Mouse (Mus musculus): ENCODE measurements around the gene Slc6a8. TPM values are rescaled to one million over a fixed set of nuclear protein-coding genes. Genes with fewer than 3 reads are reported as not detected.

The Slc6a8 gene
- total RNA-seq, 2 experiments from 2014 or later: 120 TPM

GRCm38 (mm10) chrX:73684978-73685377 is 12.0 kb downstream of the Slc6a8 start:
- no peak for DNase-seq

- DNase-seq: peak; percentile 60
These were observed 12.7 kb downstream of the Slc6a8 start for GRCm38 (mm10) chrX:73685629-73686028.

DNA sequence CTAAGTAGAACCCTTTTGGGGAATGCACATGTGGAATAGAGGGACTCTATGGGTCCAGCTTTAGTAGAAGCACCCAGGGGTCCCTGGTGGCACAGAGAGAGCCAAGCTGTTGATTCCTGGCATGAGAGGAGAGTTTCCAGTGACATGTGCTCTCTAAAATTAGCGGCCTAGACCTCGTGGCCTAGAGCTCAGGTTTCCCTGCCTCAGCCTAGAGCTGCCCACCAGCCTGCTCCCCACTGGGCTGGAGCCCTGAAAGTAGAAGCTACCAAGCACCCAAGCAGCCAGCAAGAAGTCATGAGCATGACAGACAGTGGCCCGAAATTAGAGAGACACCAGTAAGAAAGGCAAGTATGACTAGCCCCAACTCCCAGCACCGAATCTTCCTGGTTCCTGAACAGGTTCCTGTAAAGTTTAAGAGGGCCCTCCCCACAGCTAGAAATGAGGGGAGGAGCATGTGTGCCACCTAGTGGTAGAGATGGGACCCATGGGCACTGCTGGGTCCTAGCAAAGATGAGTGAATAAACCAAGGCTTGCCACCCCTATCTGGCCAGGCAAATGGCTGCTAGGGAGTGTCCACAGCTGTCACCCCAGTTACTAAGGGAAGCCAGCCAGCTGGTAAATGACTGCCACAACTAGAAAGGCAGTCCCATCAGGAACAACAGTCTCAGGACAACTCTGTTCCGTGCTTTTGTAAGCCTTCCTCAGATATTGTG is 18.1 kb downstream of the Slc6a8 start:
- DNase-seq: peak; percentile 64

DNA sequence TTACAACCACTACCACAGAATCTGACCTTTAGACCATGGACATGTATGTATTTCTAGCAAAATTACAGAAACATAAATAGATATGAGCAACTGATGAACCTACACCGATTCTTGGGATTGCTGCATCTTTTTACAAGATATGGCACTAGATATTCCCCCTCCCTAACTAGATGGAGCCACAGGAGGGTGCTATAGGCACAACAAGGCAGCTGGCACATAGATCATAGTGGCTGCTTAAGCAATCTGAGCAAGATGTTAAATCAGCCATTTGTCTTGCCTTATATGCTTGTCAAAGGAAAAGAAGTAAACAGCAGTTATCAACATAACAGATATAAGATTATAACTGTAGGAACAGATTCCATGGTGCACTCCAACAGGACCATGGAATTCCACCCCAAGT is 27.5 kb downstream of the Slc6a8 start:
- DNase-seq: no peak

- peak; percentile 60 for DNase-seq
These were observed 42.6 kb downstream of the Slc6a8 start for GRCm38 (mm10) chrX:73715476-73716108.

- peak; percentile 94 for DNase-seq
These were observed 43.2 kb downstream of the Slc6a8 start, which contains the start of the genes Bcap31 and Abcd1 for GRCm38 (mm10) chrX:73716109-73716661. Gene Bcap31, minus strand, starts transcription at chrX:73716175. Gene Abcd1, plus strand, starts transcription at chrX:73716597.

- no peak for DNase-seq
These were observed 44.0 kb downstream of the Slc6a8 start for GRCm38 (mm10) chrX:73716709-73717545.

- peak; percentile 10 for DNase-seq
These were observed 44.7 kb downstream of the Slc6a8 start for GRCm38 (mm10) chrX:73717667-73718066.

- DNase-seq: peak; percentile 17
These were observed 45.3 kb downstream of the Slc6a8 start for GRCm38 (mm10) chrX:73718271-73718670.

DNA sequence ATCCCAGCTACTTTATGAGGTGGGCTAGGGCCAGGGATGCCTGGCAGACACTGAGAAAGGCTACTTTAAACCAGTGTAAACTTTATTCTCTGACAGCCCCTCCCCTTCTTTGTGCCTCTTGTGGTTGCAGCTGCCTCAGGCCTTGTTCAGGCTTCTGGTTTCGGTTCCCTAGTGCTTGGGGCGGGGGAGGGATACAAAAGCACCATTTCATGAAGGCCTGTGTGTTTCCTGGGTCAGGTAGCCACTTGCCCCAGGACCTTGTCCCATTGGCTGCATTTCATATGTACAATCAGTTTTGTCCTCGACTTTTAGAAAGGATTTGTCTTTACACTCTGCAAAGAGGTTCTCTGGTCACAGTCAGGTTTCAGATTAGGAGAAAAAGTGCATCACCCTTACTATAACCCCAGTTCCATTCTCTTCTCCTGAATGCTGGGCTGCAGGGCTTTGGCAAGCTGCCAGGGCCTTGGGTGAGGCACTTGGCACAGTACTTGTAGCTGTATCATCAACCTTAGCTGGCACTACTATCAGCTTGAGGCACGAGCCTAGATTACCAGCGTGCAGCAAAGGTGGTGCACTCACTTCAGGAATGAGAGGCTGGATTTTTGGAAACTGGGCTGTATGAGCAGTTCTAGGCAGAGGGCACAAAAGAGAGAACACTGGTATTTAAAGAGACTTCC is 45.9 kb downstream of the Slc6a8 start:
- peak; percentile 62 for DNase-seq

- DNase-seq: no peak
These were observed 58.0 kb downstream of the Slc6a8 start for GRCm38 (mm10) chrX:73730908-73731307.

Other genes with a start within 250 kb of the Slc6a8 start
- not detected for gene Trex2, start 237.8 kb upstream of the Slc6a8 start, total RNA-seq (2021)
- 10 to 100 TPM; 27.4 to 27.7 TPM for gene Haus7, start 214.1 kb upstream of the Slc6a8 start, total RNA-seq (2021)
- 100 to 1,000 TPM; 286 to 313 TPM for gene Bgn, start 189.5 kb upstream of the Slc6a8 start, total RNA-seq (2021)
- gene Atp2b3, start 170.1 kb upstream of the Slc6a8 start, total RNA-seq (2021): under 1 TPM; 0.12 to 0.32 TPM
- gene Dusp9, start 33.7 kb upstream of the Slc6a8 start, total RNA-seq (2021): under 1 TPM; 0.18 to 0.19 TPM
- 10 to 100 TPM; 10.4 to 12.7 TPM for gene Pnck, start 13.0 kb upstream of the Slc6a8 start, total RNA-seq (2021)
- gene Bcap31, start 43.0 kb downstream of the Slc6a8 start, total RNA-seq (2021): 10 to 100 TPM; 94.0 to 99.8 TPM
- gene Abcd1, start 43.4 kb downstream of the Slc6a8 start, total RNA-seq (2021): 10 to 100 TPM; 20.4 to 20.7 TPM
- gene Plxnb3, start 83.9 kb downstream of the Slc6a8 start, total RNA-seq (2021): under 1 TPM; 0.54 to 0.67 TPM
- gene Srpk3, start 101.3 kb downstream of the Slc6a8 start, total RNA-seq (2021): 10 to 100 TPM; 49.2 to 50.9 TPM
- gene Idh3g, start 113.7 kb downstream of the Slc6a8 start, total RNA-seq (2021): 100 to 1,000 TPM; 401 to 448 TPM
- 100 to 1,000 TPM; 107 to 109 TPM for gene Ssr4, start 113.9 kb downstream of the Slc6a8 start, total RNA-seq (2021)
- gene Pdzd4, start 151.8 kb downstream of the Slc6a8 start, total RNA-seq (2021): 1 to 10 TPM; 3.2 to 3.4 TPM
- gene Avpr2, start 219.0 kb downstream of the Slc6a8 start, total RNA-seq (2021): not detected
- 1 to 10 TPM; 1.4 to 1.6 TPM for gene L1cam, start 223.0 kb downstream of the Slc6a8 start, total RNA-seq (2021)
- gene Arhgap4, start 248.7 kb downstream of the Slc6a8 start, total RNA-seq (2021): 1 to 10 TPM; 1.8 to 2.0 TPM
- gene Naa10, start 248.8 kb downstream of the Slc6a8 start, total RNA-seq (2021): 10 to 100 TPM; 66.7 to 71.7 TPM

Measured in heart, postnatal 4 days (tissue).